Mouse (Mus musculus) megakaryocyte, embryonic 14.5 days (primary cell): ENCODE measurements around the gene Nrg3. TPM values are rescaled to one million over a fixed set of nuclear protein-coding genes. Genes with fewer than 3 reads are reported as not detected.
A peak's percentile ranks its signal among the peaks of the same experiment; 100 is the strongest.

Experiments used
- H3K27me3 ChIP-seq: replicated peaks from 2 replicates; pipeline ENCODE3; 2012; ENCODE audit warnings: inconsistent platforms
- H3K36me3 ChIP-seq: replicated peaks from 2 replicates; pipeline ENCODE3; 2012; ENCODE audit warnings: low read length, inconsistent platforms, mixed read lengths
- H3K4me1 ChIP-seq: 2 replicates; pipeline ENCODE4 v1.6.1; 2012; ENCODE audit warnings: inconsistent platforms
- H3K4me3 ChIP-seq: replicated peaks from 2 replicates; pipeline ENCODE3; 2012; ENCODE audit warnings: moderate library complexity, mild to moderate bottlenecking, inconsistent platforms
- H3K9me3 ChIP-seq: 2 replicates; pipeline ENCODE4 v1.6.1; 2012; ENCODE audit warnings: inconsistent platforms
- FLI1 ChIP-seq: IDR thresholded peaks from 2 replicates; pipeline ENCODE4 v1.6.1; 2012; ENCODE audit warnings: low read length, inconsistent platforms, mixed read lengths
- GATA1 ChIP-seq: IDR thresholded peaks from 3 replicates; pipeline ENCODE4 v1.6.1; 2012; ENCODE audit warnings: mixed read lengths, low read length, inconsistent platforms, borderline replicate concordance
- polyA plus RNA-seq: library from polyadenylated mRNA; stranded (reverse); fragments of >175 nt; gene quantifications from 2 replicates; pipeline ENCODE4 v1.2.3, GENCODE M21; 2012; ENCODE audit warnings: low replicate concordance; ENCODE audit not compliant: insufficient read depth

Gene Nrg3
- polyA plus RNA-seq: not detected in 2 replicates

DNA sequence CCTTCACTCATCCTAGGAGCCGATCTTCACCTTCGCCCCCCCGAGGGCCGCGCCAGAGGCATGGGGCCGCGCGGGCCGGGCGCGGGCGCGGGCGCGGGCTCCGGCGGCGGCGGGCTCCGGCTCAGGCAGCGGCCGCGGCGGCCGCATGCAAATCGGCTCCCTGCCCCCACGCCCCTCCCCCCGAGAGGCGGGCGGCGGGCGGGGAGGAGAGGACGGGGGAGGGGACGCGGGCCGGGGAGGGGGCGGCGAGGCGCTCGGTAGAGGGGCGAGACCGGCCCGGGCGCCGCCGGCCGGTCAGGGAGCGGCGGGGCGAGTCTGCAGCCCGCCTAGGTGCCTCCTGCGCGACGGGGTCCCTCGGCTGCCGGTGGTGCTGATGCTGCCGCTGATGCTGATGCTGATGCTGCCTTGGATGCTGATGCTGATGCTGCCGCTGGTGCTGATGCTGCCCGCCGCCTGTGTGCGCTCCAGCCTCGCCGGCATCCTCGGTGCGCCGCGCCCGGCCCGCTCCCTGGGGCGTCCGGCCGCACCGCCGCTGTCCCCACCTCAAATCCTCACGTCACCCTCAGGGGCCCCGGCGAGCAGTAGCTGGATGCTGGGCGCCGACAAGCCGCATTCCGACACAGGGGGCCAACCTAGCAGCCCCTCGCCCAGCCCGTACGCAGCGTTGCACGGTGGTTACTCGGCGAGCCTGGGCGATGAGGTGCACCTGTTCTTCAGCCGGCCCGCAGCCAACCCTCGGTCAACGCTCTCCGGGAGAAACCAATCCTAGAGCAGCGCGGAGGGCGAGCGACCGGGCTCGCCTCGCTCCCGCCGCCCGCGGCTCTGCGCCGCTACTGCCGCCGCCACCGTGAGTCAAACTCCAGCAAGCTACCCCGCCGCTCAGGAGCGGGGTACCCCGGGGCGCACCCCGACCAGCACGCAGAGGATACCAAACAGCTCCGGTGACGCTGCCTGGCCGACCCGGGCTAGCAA lies at the start of gene Nrg3:
TSS of gene Nrg3 (minus strand) at position 299 of the 972 bp plus-strand sequence.
- no peaks in the 10 kb centered on the region for H3K36me3 ChIP-seq
- peaks cover 5% of the 10 kb centered on the region; the same call in 1 of the 2 replicates for H3K9me3 ChIP-seq
- H3K27me3 ChIP-seq: peaks cover 54% of the 10 kb centered on the region
- H3K4me1 ChIP-seq: peaks cover 14% of the 10 kb centered on the region; the same call in 1 of the 2 replicates
- TF ChIP-seq FLI1 (no peak), GATA1 (no peak)
- H3K4me3 ChIP-seq: peak within 1 kb of the TSS; percentile 73

GRCm38 (mm10) chr14:39508956-39509355 lies 36.1 kb upstream of the Nrg3 start:
- Histone ChIP-seq H3K27me3 (no peaks in the 10 kb centered on the region), H3K36me3 (no peaks in the 10 kb centered on the region), H3K4me3 (no peak overlapping the region), H3K9me3 (no peaks in the 10 kb centered on the region), H3K4me1 (no peaks in the 10 kb centered on the region)
- TF ChIP-seq FLI1 (no peak), GATA1 (no peak)

- no peak for TF ChIP-seq FLI1
- TF ChIP-seq GATA1: no peak
- Histone ChIP-seq H3K4me3 (no peak overlapping the region), H3K9me3 (peaks cover 5% of the 10 kb centered on the region; the same call in 1 of the 2 replicates), H3K4me1 (peaks cover 14% of the 10 kb centered on the region; the same call in 1 of the 2 replicates), H3K36me3 (no peaks in the 10 kb centered on the region), H3K27me3 (peaks cover 54% of the 10 kb centered on the region)
These were observed 903 bp upstream of the Nrg3 start for GRCm38 (mm10) chr14:39473771-39474211.

DNA sequence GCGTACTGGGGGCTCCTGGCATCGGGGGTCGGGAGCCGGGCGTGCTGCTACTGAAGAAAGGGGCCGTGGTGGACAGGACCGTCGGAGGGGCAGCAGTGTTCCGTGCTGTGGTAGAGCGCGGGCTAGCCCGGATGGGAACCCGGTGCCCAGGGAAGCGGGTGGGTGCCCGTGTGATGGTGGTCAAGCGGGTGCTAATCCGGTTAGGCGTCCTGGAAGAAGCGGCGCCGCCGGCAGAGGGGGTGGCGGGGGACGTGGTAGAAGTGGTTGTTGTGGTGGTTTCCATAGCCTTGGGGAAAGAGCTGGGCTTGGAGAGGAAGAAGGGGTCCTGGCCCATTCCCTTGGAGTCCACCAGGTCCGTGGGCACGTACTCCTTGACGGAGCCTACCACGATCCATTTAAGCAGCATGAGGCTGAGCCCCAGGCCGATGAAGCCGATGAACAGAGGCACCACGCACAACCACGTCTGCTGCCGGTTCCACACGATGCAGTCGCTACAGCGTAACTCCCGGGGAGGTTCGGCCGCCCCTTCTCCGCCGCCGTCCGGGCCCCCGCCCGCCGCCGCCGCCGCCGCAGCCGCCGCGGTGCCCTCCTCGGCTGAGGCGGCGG lies 639 bp downstream of the Nrg3 start:
- TF ChIP-seq FLI1 (no peak), GATA1 (no peak)
- Histone ChIP-seq H3K27me3 (peaks cover 54% of the 10 kb centered on the region), H3K4me1 (peaks cover 14% of the 10 kb centered on the region; the same call in 1 of the 2 replicates), H3K36me3 (no peaks in the 10 kb centered on the region), H3K9me3 (peaks cover 5% of the 10 kb centered on the region; the same call in 1 of the 2 replicates), H3K4me3 (peak overlapping the region; percentile 73)

GRCm38 (mm10) chr14:39471236-39471981 lies 1.5 kb downstream of the Nrg3 start:
- no peaks in the 10 kb centered on the region for H3K36me3 ChIP-seq
- peaks cover 5% of the 10 kb centered on the region; the same call in 1 of the 2 replicates for H3K9me3 ChIP-seq
- peaks cover 14% of the 10 kb centered on the region; the same call in 1 of the 2 replicates for H3K4me1 ChIP-seq
- no peak for TF ChIP-seq FLI1
- TF ChIP-seq GATA1: no peak
- H3K27me3 ChIP-seq: peaks cover 54% of the 10 kb centered on the region
- H3K4me3 ChIP-seq: no peak overlapping the region

DNA sequence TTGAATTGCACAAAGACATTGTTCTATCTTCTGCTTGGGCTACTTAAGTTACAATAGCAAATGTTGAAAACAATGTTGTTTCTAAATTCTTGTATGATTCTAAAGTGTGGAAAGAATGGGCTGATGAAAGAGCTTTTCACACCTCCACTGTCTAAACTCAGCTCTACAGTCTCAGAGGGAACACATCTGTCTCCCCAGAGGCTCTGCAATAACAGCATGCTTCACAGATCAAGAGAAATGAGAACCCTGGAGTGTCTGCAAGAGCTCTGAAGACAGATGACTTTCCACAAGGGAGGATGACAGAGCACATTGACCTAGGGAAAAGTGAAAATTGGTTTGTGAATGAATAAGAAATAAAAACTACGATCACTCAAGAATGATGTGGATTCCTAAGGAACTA lies 27.4 kb downstream of the Nrg3 start:
- Histone ChIP-seq H3K4me1 (no peaks in the 10 kb centered on the region), H3K4me3 (no peak overlapping the region), H3K27me3 (no peaks in the 10 kb centered on the region), H3K36me3 (no peaks in the 10 kb centered on the region), H3K9me3 (no peaks in the 10 kb centered on the region)
- TF ChIP-seq FLI1 (no peak), GATA1 (no peak)

DNA sequence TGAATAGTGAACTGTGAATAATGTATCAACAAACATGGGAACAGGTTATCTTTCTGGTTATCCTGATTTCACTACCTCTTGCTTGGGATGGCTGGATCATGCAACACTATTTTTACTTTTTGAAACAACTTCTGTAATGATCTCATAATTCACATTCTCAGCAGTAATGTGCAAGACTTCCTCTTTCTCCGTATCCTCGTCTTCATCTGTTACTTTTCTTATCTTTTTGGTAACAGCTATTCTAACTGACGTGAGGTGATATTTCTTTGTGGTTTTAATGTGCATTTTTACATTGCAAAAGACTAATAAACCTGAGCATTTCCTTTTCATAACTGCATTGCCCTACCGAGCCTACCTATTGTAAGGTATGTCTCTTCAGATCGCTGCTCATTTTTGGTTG lies 44.4 kb downstream of the Nrg3 start:
- no peaks in the 10 kb centered on the region for H3K27me3 ChIP-seq
- H3K9me3 ChIP-seq: no peaks in the 10 kb centered on the region
- H3K36me3 ChIP-seq: no peaks in the 10 kb centered on the region
- no peaks in the 10 kb centered on the region for H3K4me1 ChIP-seq
- no peak overlapping the region for H3K4me3 ChIP-seq
- TF ChIP-seq FLI1: no peak
- TF ChIP-seq GATA1: no peak

DNA sequence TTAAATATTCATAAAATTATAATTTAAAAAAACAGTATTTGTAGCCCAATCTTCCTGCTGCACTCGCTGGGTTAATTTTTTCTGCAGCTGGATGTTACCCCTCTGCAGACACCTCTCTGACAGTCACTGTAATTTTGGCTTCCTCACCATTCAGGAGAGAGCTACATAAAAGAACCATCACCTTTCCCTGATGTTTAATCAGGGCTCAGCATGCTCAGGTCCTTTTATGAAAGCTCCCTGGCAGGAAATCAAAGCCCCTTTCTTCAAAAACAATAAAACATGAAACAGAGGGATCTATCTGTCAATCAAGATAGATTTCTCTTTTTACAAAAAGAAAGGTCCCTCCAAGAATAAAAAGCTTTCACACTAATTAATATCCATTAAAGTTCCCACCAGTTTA lies 51.0 kb downstream of the Nrg3 start:
- no peaks in the 10 kb centered on the region for H3K27me3 ChIP-seq
- H3K4me3 ChIP-seq: no peak overlapping the region
- no peaks in the 10 kb centered on the region for H3K4me1 ChIP-seq
- TF ChIP-seq FLI1 (no peak), GATA1 (no peak)
- H3K9me3 ChIP-seq: no peaks in the 10 kb centered on the region
- H3K36me3 ChIP-seq: no peaks in the 10 kb centered on the region

GRCm38 (mm10) chr14:39413270-39413669 lies 59.6 kb downstream of the Nrg3 start:
- no peaks in the 10 kb centered on the region for H3K4me1 ChIP-seq
- no peak overlapping the region for H3K4me3 ChIP-seq
- H3K9me3 ChIP-seq: no peaks in the 10 kb centered on the region
- no peaks in the 10 kb centered on the region for H3K27me3 ChIP-seq
- TF ChIP-seq GATA1 (no peak), FLI1 (no peak)
- no peaks in the 10 kb centered on the region for H3K36me3 ChIP-seq

GRCm38 (mm10) chr14:39386845-39387244 lies 86.0 kb downstream of the Nrg3 start:
- H3K36me3 ChIP-seq: no peaks in the 10 kb centered on the region
- H3K4me1 ChIP-seq: no peaks in the 10 kb centered on the region
- no peaks in the 10 kb centered on the region for H3K27me3 ChIP-seq
- H3K4me3 ChIP-seq: no peak overlapping the region
- no peak for TF ChIP-seq FLI1
- TF ChIP-seq GATA1: no peak
- H3K9me3 ChIP-seq: no peaks in the 10 kb centered on the region
